Mouse (Mus musculus) lung, postnatal 36 days (tissue): ENCODE measurements around the gene Churc1.

Experiments used
- DNase-seq: peaks from one replicate; pipeline ENCODE4 v3.0.0; 2022; ENCODE audit warnings: mixed read lengths

Churc1 gene

GRCm38 (mm10) chr12:76796938-76797539 lies 31.7 kb downstream of the Churc1 start:
- DNase-seq = no peak

- no peak for DNase-seq
Measured at GRCm38 (mm10) chr12:76798008-76798720, 32.8 kb downstream of the Churc1 start.

GRCm38 (mm10) chr12:76803028-76803427 lies 37.7 kb downstream of the Churc1 start:
- DNase-seq = no peak

- peak; percentile 78 for DNase-seq
Measured at GRCm38 (mm10) chr12:76803700-76804252, 38.4 kb downstream of the Churc1 start.

- no peak for DNase-seq
Measured at GRCm38 (mm10) chr12:76805056-76805811, 39.9 kb downstream of the Churc1 start.

- no peak for DNase-seq
Measured at GRCm38 (mm10) chr12:76807796-76808195, 42.5 kb downstream of the Churc1 start.

- DNase-seq = no peak
Measured at GRCm38 (mm10) chr12:76810491-76810890, 45.2 kb downstream of the Churc1 start.

GRCm38 (mm10) chr12:76811006-76811405 lies 45.7 kb downstream of the Churc1 start:
- no peak for DNase-seq

GRCm38 (mm10) chr12:76813543-76813942 lies 48.2 kb downstream of the Churc1 start:
- DNase-seq = no peak

GRCm38 (mm10) chr12:76814120-76814519 lies 48.8 kb downstream of the Churc1 start:
- DNase-seq = no peak

- DNase-seq = no peak
Measured at GRCm38 (mm10) chr12:76816720-76817119, 51.4 kb downstream of the Churc1 start.

- DNase-seq = no peak
Measured at GRCm38 (mm10) chr12:76817176-76817575, 51.8 kb downstream of the Churc1 start.

- peak; percentile 81 for DNase-seq
Measured at GRCm38 (mm10) chr12:76818120-76818519, 52.8 kb downstream of the Churc1 start.

- no peak for DNase-seq
Measured at GRCm38 (mm10) chr12:76818908-76819307, 53.6 kb downstream of the Churc1 start.

GRCm38 (mm10) chr12:76819816-76820215 lies 54.5 kb downstream of the Churc1 start:
- DNase-seq = no peak

- no peak for DNase-seq
Measured at GRCm38 (mm10) chr12:76820615-76821014, 55.3 kb downstream of the Churc1 start.

GRCm38 (mm10) chr12:76822002-76822650 lies 56.8 kb downstream of the Churc1 start:
- no peak for DNase-seq

GRCm38 (mm10) chr12:76822651-76823041 lies 57.3 kb downstream of the Churc1 start, which contains the start of gene Rab15:
Gene Rab15 (minus strand): TSS chr12:76822908.
- DNase-seq = no peak

GRCm38 (mm10) chr12:76825283-76825682 lies 59.9 kb downstream of the Churc1 start:
- DNase-seq = no peak

- peak; percentile 53 for DNase-seq
Measured at GRCm38 (mm10) chr12:76832704-76833103, 67.4 kb downstream of the Churc1 start.
